Mouse (Mus musculus): ENCODE measurements around the gene Lbx2. TPM values are rescaled to one million over a fixed set of nuclear protein-coding genes. Genes with fewer than 3 reads are reported as not detected.
A peak's percentile ranks its signal among the peaks of the same experiment; 100 is the strongest.

Gene Lbx2
- polyA plus RNA-seq, 1 experiment from 2014 or later, result not detected

- Histone ChIP-seq H3K27me3 (ENCODE audit: control insufficient read depth, insufficient read depth, low read length) (peaks cover 6% of the 10 kb centered on the region; the same call in 1 of the 2 replicates), H3K4me2 (replicated peaks) (peak overlapping the region; percentile 59), H3K4me1 (replicated peaks; ENCODE audit: control insufficient read depth, insufficient read depth, low read length) (peaks cover 18% of the 10 kb centered on the region), H3K9me3 (ENCODE audit: control insufficient read depth, low read length) (no peaks in the 10 kb centered on the region), H3K36me3 (replicated peaks; ENCODE audit: control insufficient read depth, insufficient read depth) (no peaks in the 10 kb centered on the region), H3K4me3 (replicated peaks; ENCODE audit: low read length) (peak overlapping the region; percentile 13), H3K9ac (peak overlapping the region; percentile 45), H3K27ac (no peak overlapping the region)
- ATAC-seq (ENCODE audit: low FRiP score) (no peak), DNase-seq (ENCODE audit: low spot score) (no peak)
- 4% methylated on average over 37 of the region's 37 CpGs for WGBS
Measured at GRCm38 (mm10) chr6:83135571-83136161, 49.5 kb downstream of the Lbx2 start.

GRCm38 (mm10) chr6:83136291-83136880 is 50.2 kb downstream of the Lbx2 start:
- H3K4me2 ChIP-seq (replicated peaks), result peak overlapping the region; percentile 59
- peak overlapping the region; percentile 36 for H3K4me3 ChIP-seq (replicated peaks; ENCODE audit: low read length)
- H3K36me3 ChIP-seq (replicated peaks; ENCODE audit: control insufficient read depth, insufficient read depth), result no peaks in the 10 kb centered on the region
- no peaks in the 10 kb centered on the region for H3K9me3 ChIP-seq (ENCODE audit: control insufficient read depth, low read length)
- H3K9ac ChIP-seq, result peak overlapping the region; percentile 64
- peak overlapping the region; percentile 89 for H3K27ac ChIP-seq
- DNase-seq (ENCODE audit: low spot score) (no peak), ATAC-seq (ENCODE audit: low FRiP score) (no peak)
- 14% methylated on average over 5 of the region's 5 CpGs for WGBS
- H3K27me3 ChIP-seq (ENCODE audit: control insufficient read depth, insufficient read depth, low read length), result peaks cover 6% of the 10 kb centered on the region; the same call in 1 of the 2 replicates
- H3K4me1 ChIP-seq (replicated peaks; ENCODE audit: control insufficient read depth, insufficient read depth, low read length), result peaks cover 18% of the 10 kb centered on the region

DNA sequence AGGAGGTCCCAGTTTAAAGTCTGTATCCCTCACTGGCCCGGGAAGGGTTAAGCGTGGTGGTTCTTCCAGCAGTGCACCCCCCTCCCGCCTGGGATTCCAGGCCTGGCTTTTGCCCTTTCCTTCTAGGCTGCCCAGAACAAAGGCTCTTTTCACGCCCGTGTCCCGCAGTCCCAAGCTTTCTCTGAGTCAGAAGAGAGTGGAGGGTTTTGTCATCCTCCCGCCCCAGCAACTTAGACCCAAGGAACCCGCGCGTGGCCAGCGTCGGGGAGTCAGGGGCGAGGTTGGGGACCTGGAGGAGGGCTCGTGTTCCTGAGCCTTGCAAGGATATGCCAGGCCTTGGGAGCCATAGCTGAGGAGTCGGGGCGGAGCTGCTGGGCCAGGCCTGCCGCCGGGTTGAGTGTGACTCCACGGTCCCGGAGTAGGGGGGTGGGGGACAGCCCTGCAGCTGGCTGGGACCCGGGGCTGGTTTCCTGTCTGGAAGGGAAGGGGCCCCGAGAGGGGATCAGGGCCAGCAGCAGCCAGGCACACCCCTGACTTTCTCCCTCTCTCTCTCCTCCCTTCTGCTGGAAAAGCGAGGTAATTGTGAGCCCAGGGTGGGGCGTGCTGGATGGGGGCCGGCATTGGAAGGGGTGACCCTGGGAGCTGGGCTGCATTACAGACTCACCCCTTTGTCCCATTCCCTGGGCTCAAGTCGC is 50.9 kb downstream of the Lbx2 start:
- ATAC-seq (ENCODE audit: low FRiP score), result peak; percentile 73
- Histone ChIP-seq H3K4me1 (replicated peaks; ENCODE audit: control insufficient read depth, insufficient read depth, low read length) (peaks cover 21% of the 10 kb centered on the region), H3K9me3 (ENCODE audit: control insufficient read depth, low read length) (no peaks in the 10 kb centered on the region), H3K27ac (peak overlapping the region; percentile 89), H3K9ac (peak overlapping the region; percentile 64), H3K4me2 (replicated peaks) (peak overlapping the region; percentile 59), H3K36me3 (replicated peaks; ENCODE audit: control insufficient read depth, insufficient read depth) (no peaks in the 10 kb centered on the region), H3K27me3 (ENCODE audit: control insufficient read depth, insufficient read depth, low read length) (peaks cover 6% of the 10 kb centered on the region; the same call in 1 of the 2 replicates), H3K4me3 (replicated peaks; ENCODE audit: low read length) (peak overlapping the region; percentile 36)
- DNase-seq (ENCODE audit: low spot score), result peak; percentile 59
- under 1% methylated on average over 25 of the region's 26 CpGs for WGBS

- DNase-seq (ENCODE audit: low spot score), result peak; percentile 54
- WGBS, result 0% methylated on average over 12 of the region's 12 CpGs
- Histone ChIP-seq H3K36me3 (replicated peaks; ENCODE audit: control insufficient read depth, insufficient read depth) (no peaks in the 10 kb centered on the region), H3K4me1 (replicated peaks; ENCODE audit: control insufficient read depth, insufficient read depth, low read length) (peaks cover 27% of the 10 kb centered on the region), H3K27me3 (ENCODE audit: control insufficient read depth, insufficient read depth, low read length) (peaks cover 6% of the 10 kb centered on the region; the same call in 1 of the 2 replicates), H3K9ac (peak overlapping the region; percentile 64), H3K4me3 (replicated peaks; ENCODE audit: low read length) (peak overlapping the region; percentile 36), H3K9me3 (ENCODE audit: control insufficient read depth, low read length) (no peaks in the 10 kb centered on the region), H3K27ac (peak overlapping the region; percentile 89), H3K4me2 (replicated peaks) (peak overlapping the region; percentile 59)
- peak; percentile 43; the same call in 1 of the 2 replicates for ATAC-seq (ENCODE audit: low FRiP score)
Measured at GRCm38 (mm10) chr6:83137576-83137950, 51.4 kb downstream of the Lbx2 start.

MicroRNA genes within 50 kb of the gene (microRNA counts, 519-probe panel; counts per million panel counts)
- microRNA mmu-miR-3470a+mmu-miR-3470b, result not detected

Small RNA genes within 50 kb of the gene (microRNA-seq; reads per million reads assigned to microRNA genes)
- not detected for gene Mir3470a
- gene Mir7040, result not detected

Other genes starting within 250 kb of the Lbx2 start
- gene Sema4f, start 146.6 kb upstream of the Lbx2 start, polyA plus RNA-seq (2014; fragmentation: Nextera tagmentation; extraction: Ambion mirVana), result 14.0 and 14.4 TPM in 2 replicates
- 0.16 TPM in 1 of 2 replicates, not detected in the other for gene M1ap, start 139.5 kb upstream of the Lbx2 start, polyA plus RNA-seq (2014; fragmentation: Nextera tagmentation; extraction: Ambion mirVana)
- gene Dok1, start 52.9 kb upstream of the Lbx2 start, polyA plus RNA-seq (2014; fragmentation: Nextera tagmentation; extraction: Ambion mirVana), result 1.2 and 2.2 TPM in 2 replicates
- gene Loxl3, start 52.2 kb upstream of the Lbx2 start, polyA plus RNA-seq (2014; fragmentation: Nextera tagmentation; extraction: Ambion mirVana), result 3.5 and 4.9 TPM in 2 replicates
- 109 and 111 TPM in 2 replicates for gene Aup1, start 31.8 kb upstream of the Lbx2 start, polyA plus RNA-seq (2014; fragmentation: Nextera tagmentation; extraction: Ambion mirVana)
- 40.4 and 42.9 TPM in 2 replicates for gene Htra2, start 31.1 kb upstream of the Lbx2 start, polyA plus RNA-seq (2014; fragmentation: Nextera tagmentation; extraction: Ambion mirVana)
- 0.29 TPM in 2 replicates for gene Dqx1, start 28.5 kb upstream of the Lbx2 start, polyA plus RNA-seq (2014; fragmentation: Nextera tagmentation; extraction: Ambion mirVana)
- gene Tlx2, start 16.1 kb upstream of the Lbx2 start, polyA plus RNA-seq (2014; fragmentation: Nextera tagmentation; extraction: Ambion mirVana), result 0.22 TPM in 1 of 2 replicates, not detected in the other
- gene Pcgf1, start 8.5 kb upstream of the Lbx2 start, polyA plus RNA-seq (2014; fragmentation: Nextera tagmentation; extraction: Ambion mirVana), result 36.3 and 36.7 TPM in 2 replicates
- 3.5 and 4.2 TPM in 2 replicates for gene Ccdc142, start 15.2 kb downstream of the Lbx2 start, polyA plus RNA-seq (2014; fragmentation: Nextera tagmentation; extraction: Ambion mirVana)
- 4.9 and 5.3 TPM in 2 replicates for gene Gm42688, start 15.2 kb downstream of the Lbx2 start, polyA plus RNA-seq (2014; fragmentation: Nextera tagmentation; extraction: Ambion mirVana)
- 110 and 129 TPM in 2 replicates for gene Mrpl53, start 22.7 kb downstream of the Lbx2 start, polyA plus RNA-seq (2014; fragmentation: Nextera tagmentation; extraction: Ambion mirVana)
- 23.9 and 24.0 TPM in 2 replicates for gene Mogs, start 29.1 kb downstream of the Lbx2 start, polyA plus RNA-seq (2014; fragmentation: Nextera tagmentation; extraction: Ambion mirVana)
- 114 and 134 TPM in 2 replicates for gene Wbp1, start 35.2 kb downstream of the Lbx2 start, polyA plus RNA-seq (2014; fragmentation: Nextera tagmentation; extraction: Ambion mirVana)
- gene Ino80b, start 39.1 kb downstream of the Lbx2 start, polyA plus RNA-seq (2014; fragmentation: Nextera tagmentation; extraction: Ambion mirVana), result 15.4 and 15.8 TPM in 2 replicates
- 8.9 and 9.8 TPM in 2 replicates for gene Rtkn, start 49.1 kb downstream of the Lbx2 start, polyA plus RNA-seq (2014; fragmentation: Nextera tagmentation; extraction: Ambion mirVana)
- 17.8 and 18.0 TPM in 2 replicates for gene Wdr54, start 70.0 kb downstream of the Lbx2 start, polyA plus RNA-seq (2014; fragmentation: Nextera tagmentation; extraction: Ambion mirVana)
- gene 1700003E16Rik, start 70.0 kb downstream of the Lbx2 start, polyA plus RNA-seq (2014; fragmentation: Nextera tagmentation; extraction: Ambion mirVana), result 7.1 and 7.5 TPM in 2 replicates
- 147 and 155 TPM in 2 replicates for gene Dctn1, start 79.6 kb downstream of the Lbx2 start, polyA plus RNA-seq (2014; fragmentation: Nextera tagmentation; extraction: Ambion mirVana)
- 3.5 and 4.8 TPM in 2 replicates for gene Slc4a5, start 133.5 kb downstream of the Lbx2 start, polyA plus RNA-seq (2014; fragmentation: Nextera tagmentation; extraction: Ambion mirVana)
- 30.4 and 35.7 TPM in 2 replicates for gene Mthfd2, start 239.5 kb downstream of the Lbx2 start, polyA plus RNA-seq (2014; fragmentation: Nextera tagmentation; extraction: Ambion mirVana)
- 27.8 and 30.6 TPM in 2 replicates for gene Mob1a, start 239.6 kb downstream of the Lbx2 start, polyA plus RNA-seq (2014; fragmentation: Nextera tagmentation; extraction: Ambion mirVana)